Mouse (Mus musculus): ENCODE data around the gene Tcf23.

Tcf23 gene

DNA sequence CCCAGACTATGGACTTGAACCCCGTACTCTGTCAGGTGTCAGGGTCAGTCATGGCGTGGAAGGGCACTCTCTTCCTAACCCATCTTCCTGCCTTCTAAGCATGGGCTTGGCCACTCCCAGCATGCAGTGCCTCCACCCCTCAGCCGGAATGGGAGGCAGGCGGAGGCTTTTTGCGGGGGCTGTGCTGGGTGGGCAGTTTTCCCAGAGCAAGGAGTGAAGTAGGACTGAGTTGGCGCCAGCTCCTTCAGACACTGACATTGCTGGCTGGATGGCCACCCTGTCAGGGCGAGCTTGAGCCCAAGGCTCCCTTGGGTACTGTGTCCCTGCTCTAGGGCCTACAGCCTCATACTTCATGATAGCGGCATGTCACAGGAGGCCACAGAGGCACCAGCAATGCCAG, at the start of gene Tcf23:
TSS of gene Tcf23 (plus strand) at position 247 of the 400 bp plus-strand sequence.
- in situ Hi-C loops (cut with MboI; ENCODE audit: low sequenced_read_pairs), result no loop called here

GRCm38 (mm10) chr5:30918691-30919090, 49.8 kb upstream of the Tcf23 start:
- in situ Hi-C loops (cut with MboI; ENCODE audit: low sequenced_read_pairs), result no loop called here

- in situ Hi-C loops (cut with MboI; ENCODE audit: low sequenced_read_pairs), result no loop called here
These were observed 48.4 kb upstream of the Tcf23 start for GRCm38 (mm10) chr5:30919831-30920614.

DNA sequence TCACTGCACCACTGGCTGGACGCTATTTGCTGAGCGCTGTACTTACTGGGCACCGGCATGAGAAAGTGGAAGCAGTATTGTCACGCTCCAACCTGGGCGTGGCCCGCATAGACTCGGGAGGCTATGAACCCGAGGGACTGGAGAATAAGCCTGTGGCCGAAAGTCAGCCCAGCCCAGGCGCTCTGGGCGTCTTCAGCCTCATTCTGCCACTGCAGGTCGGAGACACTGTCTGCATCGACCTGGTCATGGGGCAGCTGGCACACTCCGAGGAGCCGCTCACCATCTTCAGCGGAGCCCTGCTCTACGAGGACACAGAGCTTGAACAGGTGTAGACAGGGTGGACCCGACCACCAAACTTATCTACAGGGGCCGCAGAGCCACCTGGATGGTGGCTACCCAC, 47.8 kb upstream of the Tcf23 start:
- in situ Hi-C loops (cut with MboI; ENCODE audit: low sequenced_read_pairs), result no loop called here

GRCm38 (mm10) chr5:30921256-30922033, 47.0 kb upstream of the Tcf23 start, which contains the start of gene Khk:
TSS of gene Khk (plus strand) at chr5:30921431.
- in situ Hi-C loops (cut with MboI; ENCODE audit: low sequenced_read_pairs), result no loop called here

GRCm38 (mm10) chr5:30922581-30923041, 45.9 kb upstream of the Tcf23 start:
- in situ Hi-C loops (cut with MboI; ENCODE audit: low sequenced_read_pairs), result no loop called here

DNA sequence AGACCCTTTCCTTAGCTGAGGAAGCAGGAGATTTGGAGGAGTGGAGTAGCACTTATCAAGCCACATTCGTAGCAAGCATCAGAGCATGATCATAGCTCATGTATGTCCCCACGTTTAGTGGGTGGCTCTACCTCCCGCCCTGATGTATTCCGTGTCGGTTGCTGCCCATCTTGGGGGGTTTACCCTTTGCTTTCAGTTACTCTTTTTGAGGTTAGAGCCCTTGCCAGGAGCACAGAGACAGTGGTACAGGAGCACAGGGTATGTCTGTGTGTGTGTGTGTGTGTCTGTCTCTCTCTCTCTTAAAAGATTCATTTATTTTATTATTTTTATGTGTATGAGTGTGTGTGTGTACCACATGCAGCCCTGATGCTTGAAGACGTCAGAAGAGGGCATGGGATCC, 45.3 kb upstream of the Tcf23 start:
- in situ Hi-C loops (cut with MboI; ENCODE audit: low sequenced_read_pairs), result no loop called here

DNA sequence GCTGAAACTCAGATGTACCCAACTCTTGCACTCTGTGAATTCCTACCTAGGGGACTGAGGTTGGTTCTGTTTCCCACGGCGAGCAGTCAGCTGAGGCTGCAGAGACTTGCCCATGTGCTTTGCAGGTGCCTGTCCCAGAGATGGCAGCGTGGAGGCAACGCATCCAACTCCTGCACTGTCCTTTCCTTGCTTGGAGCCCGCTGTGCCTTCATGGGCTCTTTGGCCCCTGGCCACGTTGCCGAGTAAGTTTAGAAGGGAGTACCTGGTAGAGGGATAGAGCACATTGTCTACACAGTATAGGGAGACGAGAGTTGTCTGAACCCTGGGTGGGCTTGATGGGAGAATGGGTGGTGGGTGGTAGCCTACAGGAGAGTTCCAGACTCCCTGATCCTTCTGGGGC, 43.8 kb upstream of the Tcf23 start:
- in situ Hi-C loops (cut with MboI; ENCODE audit: low sequenced_read_pairs), result no loop called here

- in situ Hi-C loops (cut with MboI; ENCODE audit: low sequenced_read_pairs), result no loop called here
These were observed 43.2 kb upstream of the Tcf23 start for GRCm38 (mm10) chr5:30925217-30925616.

GRCm38 (mm10) chr5:30926073-30926472, 42.4 kb upstream of the Tcf23 start:
- in situ Hi-C loops (cut with MboI; ENCODE audit: low sequenced_read_pairs), result no loop called here

DNA sequence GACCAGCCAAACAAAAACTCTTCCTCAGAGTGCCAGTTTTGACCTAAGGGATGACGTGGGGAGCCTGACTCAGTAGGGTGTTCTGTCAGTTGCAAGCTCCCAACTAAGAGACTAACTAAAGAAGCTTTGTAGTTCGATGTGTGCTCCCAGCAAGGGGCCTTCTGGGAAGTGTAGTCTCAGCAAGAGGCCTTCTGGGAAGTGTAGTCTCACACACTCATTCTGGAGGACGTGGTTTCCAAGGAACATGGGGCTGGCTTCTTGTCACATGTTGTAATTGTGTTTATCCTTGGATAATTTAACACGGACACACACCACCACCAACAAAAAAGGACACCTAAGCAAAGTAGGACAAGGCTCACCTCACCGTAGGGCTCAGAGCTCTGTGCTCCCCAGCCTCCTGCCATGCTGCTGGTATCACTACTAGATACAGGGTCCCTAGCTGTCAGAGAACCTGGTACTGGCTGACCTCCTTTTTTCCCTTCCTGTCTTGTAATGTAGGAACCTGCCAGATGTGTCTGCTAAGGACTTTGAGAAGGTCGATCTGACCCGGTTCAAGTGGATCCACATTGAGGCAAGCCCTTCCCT, 40.4 kb upstream of the Tcf23 start:
- in situ Hi-C loops (cut with MboI; ENCODE audit: low sequenced_read_pairs), result no loop called here

DNA sequence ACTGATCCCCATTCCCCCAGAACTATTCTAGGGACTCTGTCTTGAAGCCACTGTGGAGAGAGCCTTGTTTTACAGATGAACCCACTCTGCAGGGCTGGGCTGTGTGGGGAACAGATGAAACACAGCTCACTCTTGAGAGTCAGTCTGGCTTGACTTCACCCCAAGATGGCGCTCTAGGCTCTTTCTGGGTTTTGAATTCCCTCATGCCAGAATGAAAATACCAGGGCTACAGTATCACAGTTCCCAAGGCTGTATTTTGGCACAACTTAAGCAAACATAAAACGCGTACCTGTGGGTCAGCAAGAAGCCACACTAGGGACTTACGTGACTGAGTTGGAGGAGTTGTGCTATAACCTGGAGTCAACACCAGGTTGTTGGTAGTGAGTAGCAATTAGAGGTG, 38.3 kb upstream of the Tcf23 start:
- in situ Hi-C loops (cut with MboI; ENCODE audit: low sequenced_read_pairs), result no loop called here

GRCm38 (mm10) chr5:30930846-30931245, 37.6 kb upstream of the Tcf23 start:
- in situ Hi-C loops (cut with MboI; ENCODE audit: low sequenced_read_pairs), result no loop called here

- in situ Hi-C loops (cut with MboI; ENCODE audit: low sequenced_read_pairs), result no loop called here
These were observed 37.1 kb upstream of the Tcf23 start for GRCm38 (mm10) chr5:30931378-30931777.

DNA sequence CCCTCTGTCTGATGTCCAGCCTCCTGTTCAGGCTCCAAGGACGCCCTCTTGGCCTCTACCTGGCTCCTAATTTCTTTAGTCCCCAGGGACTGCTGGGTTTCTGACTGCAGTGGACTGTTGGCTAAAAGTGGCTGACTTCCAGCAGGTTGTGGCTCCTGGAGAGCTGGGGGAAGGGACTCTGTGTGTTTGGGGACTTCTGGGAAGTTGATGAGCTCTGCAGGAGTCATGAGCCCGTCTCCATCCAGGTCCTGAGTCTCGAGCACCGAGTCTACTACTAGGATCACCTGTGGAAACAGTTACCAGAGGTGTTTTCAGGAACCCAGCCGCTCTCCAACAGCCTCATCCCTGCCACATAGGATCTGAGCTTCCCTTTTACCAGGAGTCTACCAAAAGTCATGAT, 34.8 kb upstream of the Tcf23 start:
- in situ Hi-C loops (cut with MboI; ENCODE audit: low sequenced_read_pairs), result no loop called here

- in situ Hi-C loops (cut with MboI; ENCODE audit: low sequenced_read_pairs), result no loop called here
These were observed 33.6 kb upstream of the Tcf23 start for GRCm38 (mm10) chr5:30934725-30935461.

DNA sequence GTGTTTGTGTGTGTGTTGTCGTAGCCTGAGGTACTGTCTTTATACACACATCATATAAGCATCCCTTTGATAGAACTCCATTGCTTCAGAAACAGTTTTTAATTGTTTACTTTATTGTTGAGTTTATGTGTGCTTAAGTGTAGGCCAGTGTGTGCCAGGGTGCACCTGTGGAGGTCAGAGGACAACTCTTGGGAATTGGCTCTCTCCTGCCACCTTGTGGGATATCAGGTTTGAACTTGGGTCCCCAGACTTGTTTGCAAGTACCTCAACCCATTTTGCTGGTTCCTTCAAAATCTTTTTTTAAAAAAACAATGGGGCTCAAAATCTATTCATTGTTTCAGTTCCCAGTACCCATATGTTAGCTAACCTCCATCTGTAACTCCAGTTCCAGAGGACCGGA, 25.5 kb upstream of the Tcf23 start:
- in situ Hi-C loops (cut with MboI; ENCODE audit: low sequenced_read_pairs), result no loop called here

DNA sequence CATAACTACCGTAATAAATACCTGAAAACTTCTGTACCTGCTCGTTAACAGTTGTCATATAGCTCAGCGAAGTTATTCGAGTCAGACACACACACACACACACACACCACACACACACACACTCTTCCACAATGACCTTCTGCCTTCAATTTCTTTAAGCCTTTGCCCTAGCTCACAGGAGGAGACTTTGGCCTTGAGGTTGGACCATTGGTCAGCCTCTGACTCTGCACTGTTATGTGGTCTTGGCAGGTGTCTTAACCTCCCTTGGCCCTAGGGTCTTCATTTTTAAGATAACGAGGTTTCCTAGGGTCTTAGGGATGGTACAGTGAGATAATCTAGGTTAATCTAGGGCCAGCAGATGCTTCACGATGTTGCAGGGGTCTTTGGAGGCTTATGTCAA, 24.1 kb upstream of the Tcf23 start:
- in situ Hi-C loops (cut with MboI; ENCODE audit: low sequenced_read_pairs), result no loop called here

DNA sequence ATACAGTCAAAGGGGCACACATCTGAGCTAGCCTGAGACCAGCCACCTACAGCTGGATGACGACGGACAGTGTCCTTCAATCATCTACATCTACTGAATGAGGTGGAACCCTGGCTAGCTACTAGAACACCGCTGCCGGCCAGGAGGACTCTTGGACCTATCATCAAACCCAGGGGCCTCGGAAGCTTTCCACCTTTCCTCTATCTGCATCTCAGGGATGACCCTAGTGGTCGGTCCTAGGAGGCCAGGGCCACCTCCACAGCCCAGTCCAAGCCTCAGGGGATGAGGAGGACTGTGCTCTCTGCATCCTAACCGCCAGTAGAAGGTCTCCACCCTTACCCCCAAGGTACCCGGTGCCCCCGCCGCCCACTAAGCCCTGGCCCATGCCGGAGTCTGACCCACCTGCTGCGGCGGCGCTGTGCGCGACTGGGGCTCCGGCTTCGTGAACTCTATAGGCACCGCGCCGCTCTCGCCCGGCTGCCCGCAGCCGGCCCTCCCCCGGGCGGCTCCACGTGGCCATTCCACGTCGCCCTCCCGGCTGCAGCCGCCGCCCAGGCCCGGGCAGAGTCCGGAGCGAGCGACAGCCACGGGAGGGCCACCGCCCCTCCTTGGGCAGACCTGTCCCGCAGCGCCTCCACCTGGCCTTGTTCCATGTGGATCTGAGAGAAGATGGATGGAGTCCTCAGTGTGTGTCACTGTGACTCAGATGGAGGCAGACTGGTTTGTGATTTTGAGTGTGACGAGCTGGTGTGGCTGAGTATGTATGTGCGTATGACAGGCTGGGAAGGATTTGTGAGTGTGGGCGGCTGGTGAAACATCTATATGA, 23.3 kb upstream of the Tcf23 start, which contains the start of gene Cgref1:
TSS of gene Cgref1 (minus strand) at position 636 of the 826 bp plus-strand sequence.
- in situ Hi-C loops (cut with MboI; ENCODE audit: low sequenced_read_pairs), result no loop called here

DNA sequence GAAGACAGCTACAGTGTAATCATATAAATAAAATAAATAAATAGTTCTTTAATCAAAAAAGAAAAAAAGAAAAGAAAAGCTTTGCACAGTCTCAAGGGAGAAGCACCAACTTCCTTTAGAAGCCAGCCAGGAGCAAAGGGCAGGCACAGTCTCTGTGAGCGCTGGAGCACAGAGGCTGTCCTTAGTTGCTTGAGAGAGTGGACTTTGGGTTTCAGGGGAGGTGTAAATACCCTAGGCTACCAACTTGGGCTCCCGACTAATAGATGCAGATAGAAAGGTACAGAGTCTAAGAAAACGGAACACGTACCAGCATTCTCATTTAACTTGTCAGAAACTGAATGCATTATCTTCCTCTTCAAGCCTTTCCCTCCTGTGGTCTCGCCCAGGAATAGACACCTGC, 19.8 kb upstream of the Tcf23 start:
- in situ Hi-C loops (cut with MboI; ENCODE audit: low sequenced_read_pairs), result no loop called here

All from CH12F3 (cell line).